Mouse (Mus musculus): Measurements from ENCODE around the gene Olfr1477. TPM values are rescaled to one million over a fixed set of nuclear protein-coding genes. Genes with fewer than 3 reads are reported as not detected.
"Not testable (repeated sequence)": the region's sequence is repeated elsewhere in the genome, so short reads cannot be mapped to it uniquely, and the experiment has no call there.

Olfr1477 gene
- not detected in 2 replicates for polyA plus RNA-seq (2014; fragmentation: Nextera tagmentation; extraction: Ambion mirVana)

- no peaks in the 10 kb centered on the region for H3K4me1 ChIP-seq (ENCODE audit: control insufficient read depth, insufficient read depth, low read length)
- no peaks in the 10 kb centered on the region for H3K36me3 ChIP-seq (ENCODE audit: control insufficient read depth, insufficient read depth, low read length)
- no peaks in the 10 kb centered on the region for H3K27me3 ChIP-seq (ENCODE audit: control insufficient read depth, insufficient read depth, low read length)
- H3K9ac ChIP-seq (ENCODE audit: low read depth, low read length) = no peak within 1 kb of the TSS
- H3K4me2 ChIP-seq (replicated peaks; ENCODE audit: low read depth, low read length) = no peak within 1 kb of the TSS
- no peak within 1 kb of the TSS for H3K4me3 ChIP-seq (ENCODE audit: low read length)
- 76% methylated on average over 3 of the region's 3 CpGs for WGBS
- H3K9me3 ChIP-seq (ENCODE audit: control insufficient read depth, low read length) = peaks cover 7% of the 10 kb centered on the region; the same call in 1 of the 2 replicates
- ATAC-seq (ENCODE audit: low FRiP score, low TSS enrichment) = no peak
- H3K27ac ChIP-seq (ENCODE audit: low read depth, low read length) = no peak within 1 kb of the TSS
Observed at GRCm38 (mm10) chr19:13500246-13500645, at the start of gene Olfr1477. Gene Olfr1477 (plus strand): TSS chr19:13500546.

DNA sequence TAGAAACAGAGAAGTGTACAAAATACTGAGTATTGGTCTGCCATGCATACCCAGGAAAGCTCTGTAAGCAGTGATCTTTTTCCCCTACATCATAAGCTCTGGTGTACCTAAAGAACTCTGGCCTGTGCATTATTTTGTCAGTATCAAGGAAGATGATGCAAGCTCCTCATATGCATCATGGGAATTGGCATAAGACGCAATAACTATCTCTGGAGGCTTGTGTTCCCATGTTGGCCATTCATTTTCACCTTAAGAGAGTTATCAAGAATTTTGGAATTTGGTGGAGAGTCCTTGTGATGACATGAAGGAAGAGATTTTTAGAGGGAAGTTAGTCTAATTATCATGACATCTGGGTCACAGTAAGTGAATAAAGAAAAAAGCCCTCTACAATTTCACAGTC lies 44.4 kb upstream of the Olfr1477 start, which contains the start of gene Olfr1472:
TSS of gene Olfr1472 (minus strand) at position 101 of the 400 bp plus-strand sequence.
- Histone ChIP-seq H3K4me2 (replicated peaks; ENCODE audit: low read depth, low read length) (no peak within 1 kb of the TSS), H3K9me3 (ENCODE audit: control insufficient read depth, low read length) (no peaks in the 10 kb centered on the region), H3K4me3 (ENCODE audit: low read length) (no peak within 1 kb of the TSS), H3K27ac (ENCODE audit: low read depth, low read length) (no peak within 1 kb of the TSS), H3K27me3 (ENCODE audit: control insufficient read depth, insufficient read depth, low read length) (no peaks in the 10 kb centered on the region), H3K36me3 (ENCODE audit: control insufficient read depth, insufficient read depth, low read length) (no peaks in the 10 kb centered on the region), H3K4me1 (ENCODE audit: control insufficient read depth, insufficient read depth, low read length) (no peaks in the 10 kb centered on the region), H3K9ac (ENCODE audit: low read depth, low read length) (no peak within 1 kb of the TSS)
- ATAC-seq (ENCODE audit: low FRiP score, low TSS enrichment) = no peak
- 71% methylated on average over 1 of the region's 1 CpGs for WGBS

DNA sequence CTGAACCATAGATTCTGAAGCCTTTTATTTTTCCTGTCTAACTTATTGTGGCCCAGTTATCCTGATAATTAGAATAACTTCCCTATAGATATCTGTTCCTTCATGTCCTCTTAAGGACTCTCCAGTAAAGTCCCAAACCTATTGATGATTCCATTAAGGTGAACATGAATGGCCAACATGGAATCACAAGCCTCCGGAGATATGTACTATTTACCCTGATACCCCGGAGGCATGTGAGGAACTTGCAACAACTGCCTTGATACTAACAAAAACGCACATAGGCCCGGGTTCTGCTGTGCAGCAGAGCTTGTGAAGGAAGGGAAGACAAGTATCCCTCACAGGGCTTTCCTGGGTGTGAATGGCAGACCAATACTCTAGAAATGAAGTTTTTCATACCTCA lies 31.1 kb upstream of the Olfr1477 start, which contains the start of gene Olfr1474:
TSS of gene Olfr1474 (plus strand) at position 301 of the 400 bp plus-strand sequence.
- WGBS = 83% methylated on average over 4 of the region's 4 CpGs
- H3K4me3 ChIP-seq (ENCODE audit: low read length); H3K36me3 ChIP-seq (ENCODE audit: control insufficient read depth, insufficient read depth, low read length); ATAC-seq (ENCODE audit: low FRiP score, low TSS enrichment); H3K4me2 ChIP-seq (replicated peaks; ENCODE audit: low read depth, low read length); H3K9ac ChIP-seq (ENCODE audit: low read depth, low read length); H3K4me1 ChIP-seq (ENCODE audit: control insufficient read depth, insufficient read depth, low read length); H3K9me3 ChIP-seq (ENCODE audit: control insufficient read depth, low read length); H3K27ac ChIP-seq (ENCODE audit: low read depth, low read length); H3K27me3 ChIP-seq (ENCODE audit: control insufficient read depth, insufficient read depth, low read length): not testable (repeated sequence)

DNA sequence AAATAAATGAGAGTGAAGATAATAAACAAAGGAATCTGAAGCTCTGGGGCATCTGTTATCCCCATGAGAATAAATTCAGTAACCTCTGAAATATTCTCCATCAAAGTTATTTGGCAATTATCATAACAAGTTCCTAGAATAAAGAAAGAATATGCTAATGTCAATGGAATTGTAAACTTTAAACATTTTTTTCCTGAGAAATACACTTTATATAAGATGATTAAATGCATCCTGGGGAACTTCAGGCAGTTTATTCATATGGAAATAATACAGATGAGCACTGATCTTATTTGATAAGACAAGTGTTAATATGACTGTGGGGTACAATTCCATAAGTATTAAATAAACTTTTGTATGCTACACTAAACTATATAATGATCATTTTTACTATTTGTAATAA lies 20.2 kb upstream of the Olfr1477 start, which contains the start of gene Olfr1475:
TSS of gene Olfr1475 (minus strand) at position 101 of the 400 bp plus-strand sequence.
- Histone ChIP-seq H3K36me3 (ENCODE audit: control insufficient read depth, insufficient read depth, low read length) (no peaks in the 10 kb centered on the region), H3K9me3 (ENCODE audit: control insufficient read depth, low read length) (no peaks in the 10 kb centered on the region), H3K9ac (ENCODE audit: low read depth, low read length) (no peak within 1 kb of the TSS), H3K27ac (ENCODE audit: low read depth, low read length) (no peak within 1 kb of the TSS), H3K4me2 (replicated peaks; ENCODE audit: low read depth, low read length) (no peak within 1 kb of the TSS), H3K27me3 (ENCODE audit: control insufficient read depth, insufficient read depth, low read length) (no peaks in the 10 kb centered on the region), H3K4me1 (ENCODE audit: control insufficient read depth, insufficient read depth, low read length) (no peaks in the 10 kb centered on the region), H3K4me3 (ENCODE audit: low read length) (no peak within 1 kb of the TSS)
- no peak for ATAC-seq (ENCODE audit: low FRiP score, low TSS enrichment)

GRCm38 (mm10) chr19:13527613-13528012 lies 27.3 kb downstream of the Olfr1477 start, which contains the start of gene Olfr1480:
Gene Olfr1480 (plus strand): TSS chr19:13527913.
- ATAC-seq (ENCODE audit: low FRiP score, low TSS enrichment) = no peak
- H3K27ac ChIP-seq (ENCODE audit: low read depth, low read length) = no peak within 1 kb of the TSS

More at GRCm38 (mm10) chr19:13527613-13528012, 27.3 kb downstream of the Olfr1477 start, which contains the start of gene Olfr1480:
- no peak within 1 kb of the TSS for H3K4me2 ChIP-seq (replicated peaks; ENCODE audit: low read depth, low read length)
- H3K9ac ChIP-seq (ENCODE audit: low read depth, low read length) = no peak within 1 kb of the TSS
- WGBS = 95% methylated on average over 2 of the region's 2 CpGs
- H3K4me3 ChIP-seq (ENCODE audit: low read length) = no peak within 1 kb of the TSS
- no peaks in the 10 kb centered on the region for H3K4me1 ChIP-seq (ENCODE audit: control insufficient read depth, insufficient read depth, low read length)
- no peaks in the 10 kb centered on the region for H3K36me3 ChIP-seq (ENCODE audit: control insufficient read depth, insufficient read depth, low read length)
- no peaks in the 10 kb centered on the region for H3K27me3 ChIP-seq (ENCODE audit: control insufficient read depth, insufficient read depth, low read length)
- H3K9me3 ChIP-seq (ENCODE audit: control insufficient read depth, low read length) = peaks cover 5% of the 10 kb centered on the region; the same call in 1 of the 2 replicates

Other genes starting within 250 kb of the Olfr1477 start
- gene Olfr1465, start 185.0 kb upstream of the Olfr1477 start, polyA plus RNA-seq (2014; fragmentation: Nextera tagmentation; extraction: Ambion mirVana) = not detected in 2 replicates
- gene Olfr1466, start 161.7 kb upstream of the Olfr1477 start, polyA plus RNA-seq (2014; fragmentation: Nextera tagmentation; extraction: Ambion mirVana) = not detected in 2 replicates
- gene Olfr1467, start 138.3 kb upstream of the Olfr1477 start, polyA plus RNA-seq (2014; fragmentation: Nextera tagmentation; extraction: Ambion mirVana) = not detected in 2 replicates
- not detected in 2 replicates for gene Olfr1469, start 92.7 kb upstream of the Olfr1477 start, polyA plus RNA-seq (2014; fragmentation: Nextera tagmentation; extraction: Ambion mirVana)
- gene Olfr1471, start 57.1 kb upstream of the Olfr1477 start, polyA plus RNA-seq (2014; fragmentation: Nextera tagmentation; extraction: Ambion mirVana) = not detected in 2 replicates
- gene Olfr1472, start 44.5 kb upstream of the Olfr1477 start, polyA plus RNA-seq (2014; fragmentation: Nextera tagmentation; extraction: Ambion mirVana) = not detected in 2 replicates
- gene Olfr1474, start 31.0 kb upstream of the Olfr1477 start, polyA plus RNA-seq (2014; fragmentation: Nextera tagmentation; extraction: Ambion mirVana) = not detected in 2 replicates
- gene Olfr1475, start 20.4 kb upstream of the Olfr1477 start, polyA plus RNA-seq (2014; fragmentation: Nextera tagmentation; extraction: Ambion mirVana) = not detected in 2 replicates
- not detected in 2 replicates for gene Olfr1480, start 27.4 kb downstream of the Olfr1477 start, polyA plus RNA-seq (2014; fragmentation: Nextera tagmentation; extraction: Ambion mirVana)
- gene Olfr1484, start 83.0 kb downstream of the Olfr1477 start, polyA plus RNA-seq (2014; fragmentation: Nextera tagmentation; extraction: Ambion mirVana) = not detected in 2 replicates
- not detected in 2 replicates for gene Olfr1487, start 116.8 kb downstream of the Olfr1477 start, polyA plus RNA-seq (2014; fragmentation: Nextera tagmentation; extraction: Ambion mirVana)
- gene Olfr1489, start 131.1 kb downstream of the Olfr1477 start, polyA plus RNA-seq (2014; fragmentation: Nextera tagmentation; extraction: Ambion mirVana) = not detected in 2 replicates
- gene Olfr1490, start 150.5 kb downstream of the Olfr1477 start, polyA plus RNA-seq (2014; fragmentation: Nextera tagmentation; extraction: Ambion mirVana) = not detected in 2 replicates
- not detected in 2 replicates for gene Olfr1491, start 196.7 kb downstream of the Olfr1477 start, polyA plus RNA-seq (2014; fragmentation: Nextera tagmentation; extraction: Ambion mirVana)
- gene Olfr1493-ps1, start 222.7 kb downstream of the Olfr1477 start, polyA plus RNA-seq (2014; fragmentation: Nextera tagmentation; extraction: Ambion mirVana) = not detected in 2 replicates
- gene Olfr1494, start 239.2 kb downstream of the Olfr1477 start, polyA plus RNA-seq (2014; fragmentation: Nextera tagmentation; extraction: Ambion mirVana) = not detected in 2 replicates